Mouse (Mus musculus) midbrain, embryonic 13.5 days (tissue): ENCODE measurements at regions not wholly inside any gene's neighbourhood (a gene's known extent, or its start where the extent isn't known, plus 50 kb on each side); places are given as distances from the start of the nearest gene placed in this dataset.

Experiments used
- ATAC-seq: fragments of 200-750 bp; cut with Nextera tagmentation; 2 replicates; pipeline ENCODE4 v1.8.0; 2017; ENCODE audit warnings: mild to moderate bottlenecking, moderate TSS enrichment, moderate library complexity
- H3K27ac ChIP-seq: fragments of 300-500 bp; sonication (generic); 2 replicates; pipeline ENCODE4 v1.5.1; 2015; ENCODE audit warnings: inconsistent platforms, mild to moderate bottlenecking, moderate library complexity
- H3K27me3 ChIP-seq: fragments of 300-500 bp; sonication (generic); 2 replicates; pipeline ENCODE4 v1.6.1; 2015; ENCODE audit warnings: mild to moderate bottlenecking, inconsistent platforms
- H3K36me3 ChIP-seq: fragments of 300-500 bp; sonication (generic); 2 replicates; pipeline ENCODE4 v1.6.1; 2015; ENCODE audit warnings: mild to moderate bottlenecking, inconsistent platforms
- H3K4me1 ChIP-seq: fragments of 300-500 bp; sonication (generic); replicated peaks from 2 replicates; pipeline ENCODE4 v1.6.1; 2015; ENCODE audit warnings: inconsistent platforms
- H3K4me2 ChIP-seq: fragments of 300-500 bp; sonication (generic); replicated peaks from 2 replicates; pipeline ENCODE4 v1.6.1; 2015; ENCODE audit warnings: moderate library complexity, mild to moderate bottlenecking, inconsistent platforms
- H3K4me3 ChIP-seq: fragments of 300-500 bp; sonication (generic); replicated peaks from 2 replicates; pipeline ENCODE4 v1.5.1; 2015; ENCODE audit warnings: mild to moderate bottlenecking, inconsistent platforms
- H3K9ac ChIP-seq: fragments of 300-500 bp; sonication (generic); replicated peaks from 2 replicates; pipeline ENCODE4 v1.6.1; 2015; ENCODE audit warnings: mild to moderate bottlenecking, inconsistent platforms
- H3K9me3 ChIP-seq: fragments of 300-500 bp; sonication (generic); 2 replicates; pipeline ENCODE4 v1.6.1; 2016; ENCODE audit warnings: mild to moderate bottlenecking, inconsistent platforms
- WGBS: fragments of 180-500 bp; shearing (Covaris S2); methylation state at CpG from one replicate; pipeline ENCODE4 v1.1.7; 2015; 5-methylcytosine and 5-hydroxymethylcytosine counted together

DNA sequence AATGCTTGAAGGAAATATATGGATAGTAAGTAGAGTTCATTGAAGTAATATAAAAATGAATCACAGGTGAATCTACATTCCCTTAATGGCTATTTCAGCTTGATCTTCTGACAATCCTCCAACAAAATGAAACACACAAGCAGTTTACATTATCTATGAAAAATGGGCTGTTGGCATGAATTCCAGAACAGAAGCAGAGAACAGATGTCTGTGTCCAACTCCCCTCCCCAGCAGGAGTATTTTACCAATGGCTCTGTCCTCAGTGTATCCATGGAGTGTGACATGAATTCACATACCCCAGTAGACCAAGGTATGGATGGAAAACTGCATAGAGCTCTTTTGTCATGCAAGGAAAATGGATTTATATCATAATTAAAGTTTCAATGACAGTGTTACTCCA is 370.3 kb upstream of the BC052040 start:
- no peaks in the 10 kb centered on the region for H3K27me3 ChIP-seq
- H3K9ac ChIP-seq, result no peak overlapping the region
- H3K36me3 ChIP-seq, result no peaks in the 10 kb centered on the region
- H3K9me3 ChIP-seq, result 0 out of 2 replicates have a peak, but pooled peaks cover 4% of the 10 kb centered on the region
- ATAC-seq, result no peak
- no peak overlapping the region for H3K27ac ChIP-seq
- no peak overlapping the region for H3K4me3 ChIP-seq
- H3K4me1 ChIP-seq, result peaks cover 7% of the 10 kb centered on the region
- no peak overlapping the region for H3K4me2 ChIP-seq

GRCm38 (mm10) chr2:115213181-115213970 is 368.1 kb upstream of the BC052040 start:
- Histone ChIP-seq H3K9ac (no peak overlapping the region), H3K36me3 (no peaks in the 10 kb centered on the region), H3K27me3 (no peaks in the 10 kb centered on the region), H3K27ac (no peak overlapping the region), H3K4me2 (no peak overlapping the region), H3K4me1 (peaks cover 7% of the 10 kb centered on the region), H3K4me3 (no peak overlapping the region), H3K9me3 (0 out of 2 replicates have a peak, but pooled peaks cover 4% of the 10 kb centered on the region)
- 0 out of 2 replicates have a peak, but pooled peaks have one; percentile 50 for ATAC-seq
- whole genome bisulfite sequencing, result 51% methylated on average over 18 of the region's 18 CpGs

GRCm38 (mm10) chr2:115214292-115214691 is 367.2 kb upstream of the BC052040 start:
- H3K9me3 ChIP-seq, result no peaks in the 10 kb centered on the region
- ATAC-seq, result no peak
- no peak overlapping the region for H3K27ac ChIP-seq
- H3K27me3 ChIP-seq, result no peaks in the 10 kb centered on the region
- 76% methylated on average over 6 of the region's 6 CpGs for WGBS
- H3K4me2 ChIP-seq, result no peak overlapping the region
- H3K9ac ChIP-seq, result no peak overlapping the region
- H3K4me3 ChIP-seq, result no peak overlapping the region
- H3K4me1 ChIP-seq, result peaks cover 7% of the 10 kb centered on the region
- no peaks in the 10 kb centered on the region for H3K36me3 ChIP-seq

DNA sequence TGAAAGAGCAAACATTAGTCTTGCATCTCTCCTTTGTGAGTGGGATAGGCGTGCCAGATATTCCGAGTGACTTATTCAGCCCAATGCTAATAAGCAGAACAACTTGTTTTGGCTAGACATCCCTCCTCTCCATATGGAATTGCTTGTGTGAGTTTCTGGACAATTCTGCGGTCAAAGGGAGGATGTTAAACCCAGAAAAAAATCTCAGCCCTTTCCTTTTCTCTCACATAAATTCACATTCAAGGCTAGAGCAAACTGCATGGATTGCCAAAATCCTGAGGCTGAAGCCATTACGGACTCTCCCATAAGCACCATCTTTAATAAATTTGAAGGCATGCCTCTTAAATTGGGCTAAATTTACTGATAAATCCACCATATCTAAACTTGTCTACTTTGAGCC is 351.5 kb upstream of the BC052040 start:
- H3K9ac ChIP-seq, result no peak overlapping the region
- H3K27me3 ChIP-seq, result no peaks in the 10 kb centered on the region
- ATAC-seq, result no peak
- H3K4me1 ChIP-seq, result no peaks in the 10 kb centered on the region
- WGBS, result 85% methylated on average over 4 of the region's 4 CpGs
- H3K36me3 ChIP-seq, result no peaks in the 10 kb centered on the region
- H3K4me2 ChIP-seq, result no peak overlapping the region
- no peaks in the 10 kb centered on the region; the same call in 1 of the 2 replicates for H3K9me3 ChIP-seq
- H3K27ac ChIP-seq, result no peak overlapping the region
- H3K4me3 ChIP-seq, result no peak overlapping the region

GRCm38 (mm10) chr2:115247673-115248072 is 333.8 kb upstream of the BC052040 start:
- ATAC-seq, result no peak
- no peak overlapping the region for H3K4me2 ChIP-seq
- no peak overlapping the region for H3K4me3 ChIP-seq
- no peaks in the 10 kb centered on the region for H3K4me1 ChIP-seq
- no peak overlapping the region for H3K9ac ChIP-seq
- H3K27ac ChIP-seq, result no peak overlapping the region
- H3K27me3 ChIP-seq, result no peaks in the 10 kb centered on the region
- WGBS, result 87% methylated on average over 4 of the region's 4 CpGs
- H3K9me3 ChIP-seq, result no peaks in the 10 kb centered on the region
- H3K36me3 ChIP-seq, result no peaks in the 10 kb centered on the region

DNA sequence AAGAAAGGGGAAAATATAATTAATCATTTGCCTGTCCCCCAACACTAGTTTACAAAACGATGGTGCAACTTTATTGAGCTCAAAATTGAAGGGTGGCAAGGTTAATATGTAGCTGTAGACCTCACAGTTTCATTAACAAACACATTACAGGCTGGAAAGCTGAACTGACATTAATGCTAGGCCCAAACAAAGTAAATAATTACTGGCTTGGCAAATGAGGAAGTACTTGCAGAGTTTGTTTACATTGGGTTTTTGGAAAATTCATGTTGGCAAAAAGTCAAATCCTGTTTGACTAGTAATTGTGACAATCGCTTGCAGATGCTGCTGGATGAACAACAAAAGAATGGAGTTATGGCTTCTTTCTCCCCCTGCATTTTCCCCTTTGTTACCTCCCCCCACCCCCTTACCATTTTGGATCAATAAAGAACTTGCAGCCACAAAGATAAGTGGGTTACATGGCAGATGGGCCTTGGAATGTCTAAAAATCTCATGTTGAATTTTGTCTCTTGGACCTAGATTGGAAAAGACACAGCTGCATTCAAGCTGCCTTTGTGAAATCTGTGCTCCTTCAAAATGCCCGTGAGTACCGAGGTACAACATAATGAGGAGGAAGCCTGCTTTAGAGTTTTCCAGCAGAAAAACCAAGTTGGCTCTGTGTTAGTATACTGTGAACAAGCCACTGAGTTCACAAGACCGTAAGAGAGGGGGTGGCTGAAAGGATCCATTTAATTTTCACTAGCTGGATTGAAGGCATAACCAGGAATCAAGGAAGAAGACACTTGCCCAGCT is 331.3 kb upstream of the BC052040 start:
- Histone ChIP-seq H3K27ac (no peak overlapping the region), H3K9ac (no peak overlapping the region), H3K27me3 (no peaks in the 10 kb centered on the region), H3K9me3 (no peaks in the 10 kb centered on the region), H3K4me1 (no peaks in the 10 kb centered on the region), H3K4me2 (no peak overlapping the region), H3K4me3 (no peak overlapping the region), H3K36me3 (no peaks in the 10 kb centered on the region)
- WGBS, result 68% methylated on average over 5 of the region's 5 CpGs
- ATAC-seq, result no peak

DNA sequence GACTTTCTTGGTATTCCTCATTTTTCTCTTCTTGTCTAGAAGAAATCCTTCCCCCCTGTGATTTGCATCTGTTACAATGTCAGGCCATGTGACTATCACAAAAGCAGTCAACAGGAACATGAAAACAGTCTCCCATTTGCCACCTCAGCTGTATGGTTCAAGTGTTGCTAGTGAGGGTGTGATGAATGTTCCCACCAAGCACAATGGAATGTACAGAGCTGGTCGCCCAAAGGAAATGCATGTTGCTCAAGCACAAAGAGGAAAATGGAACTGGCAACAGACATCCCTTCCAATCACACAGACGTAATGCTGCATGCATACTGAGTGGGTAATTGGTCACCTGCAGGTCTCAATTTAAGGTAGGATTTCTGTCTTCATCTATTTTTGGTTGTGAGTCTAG is 324.1 kb upstream of the BC052040 start:
- Histone ChIP-seq H3K4me3 (no peak overlapping the region), H3K27me3 (no peaks in the 10 kb centered on the region), H3K36me3 (no peaks in the 10 kb centered on the region), H3K4me1 (no peaks in the 10 kb centered on the region), H3K9me3 (no peaks in the 10 kb centered on the region), H3K27ac (no peak overlapping the region), H3K9ac (no peak overlapping the region), H3K4me2 (no peak overlapping the region)
- 65% methylated on average over 2 of the region's 2 CpGs for WGBS
- no peak for ATAC-seq

DNA sequence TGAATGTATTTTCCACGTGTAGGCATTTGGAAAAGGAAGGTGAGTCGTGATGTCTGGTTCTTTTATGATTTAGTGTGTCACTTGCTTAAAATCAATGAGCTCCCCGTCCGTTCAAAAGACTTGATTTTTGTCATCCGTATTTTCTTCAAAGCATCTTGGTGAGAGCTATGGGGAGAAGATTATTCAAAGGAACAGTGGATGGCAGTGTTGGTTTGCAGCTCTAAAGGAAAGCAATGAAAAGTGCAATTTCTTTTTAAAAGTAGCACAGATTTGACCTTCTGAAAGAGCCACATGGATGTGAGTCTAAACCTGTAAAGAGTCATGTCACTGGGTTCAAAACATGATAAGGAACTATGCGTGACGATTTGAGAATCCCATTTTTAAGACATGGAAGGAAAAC is 313.3 kb upstream of the BC052040 start:
- ATAC-seq, result no peak
- no peak overlapping the region for H3K27ac ChIP-seq

DNA sequence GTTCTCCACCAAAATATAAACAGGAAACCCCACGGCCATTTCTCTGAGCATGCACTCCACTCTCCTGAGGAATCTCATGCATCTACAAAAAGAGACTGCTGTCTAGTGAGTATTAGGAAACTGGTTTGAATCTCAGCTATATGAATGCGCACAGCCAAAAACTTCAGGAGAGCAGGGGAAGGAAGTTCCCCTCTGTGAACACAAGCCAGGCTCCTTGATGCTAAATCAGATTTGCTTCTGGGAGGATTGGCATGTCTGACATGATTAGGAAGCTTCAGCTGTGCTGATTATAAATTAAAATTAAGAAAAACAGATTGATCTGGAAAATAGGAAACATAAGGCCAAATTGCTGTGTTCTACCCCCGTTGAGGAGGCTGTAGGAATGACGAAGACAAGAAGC is 304.1 kb upstream of the BC052040 start:
- no peaks in the 10 kb centered on the region for H3K36me3 ChIP-seq
- no peak overlapping the region for H3K9ac ChIP-seq
- 39% methylated on average over 4 of the region's 4 CpGs for WGBS
- no peak overlapping the region for H3K4me3 ChIP-seq
- H3K27me3 ChIP-seq, result no peaks in the 10 kb centered on the region
- ATAC-seq, result no peak
- H3K27ac ChIP-seq, result no peak overlapping the region
- H3K4me1 ChIP-seq, result peaks cover 9% of the 10 kb centered on the region; the same call in 1 of the 2 replicates
- no peak overlapping the region for H3K4me2 ChIP-seq
- H3K9me3 ChIP-seq, result no peaks in the 10 kb centered on the region

More for the DNA sequence above, 313.3 kb upstream of the BC052040 start:
- H3K4me2 ChIP-seq, result no peak overlapping the region
- H3K4me3 ChIP-seq, result no peak overlapping the region
- H3K9me3 ChIP-seq, result no peaks in the 10 kb centered on the region
- no peak overlapping the region for H3K9ac ChIP-seq
- H3K4me1 ChIP-seq, result no peaks in the 10 kb centered on the region
- H3K36me3 ChIP-seq, result no peaks in the 10 kb centered on the region
- no peaks in the 10 kb centered on the region for H3K27me3 ChIP-seq
- 83% methylated on average over 7 of the region's 7 CpGs for WGBS

DNA sequence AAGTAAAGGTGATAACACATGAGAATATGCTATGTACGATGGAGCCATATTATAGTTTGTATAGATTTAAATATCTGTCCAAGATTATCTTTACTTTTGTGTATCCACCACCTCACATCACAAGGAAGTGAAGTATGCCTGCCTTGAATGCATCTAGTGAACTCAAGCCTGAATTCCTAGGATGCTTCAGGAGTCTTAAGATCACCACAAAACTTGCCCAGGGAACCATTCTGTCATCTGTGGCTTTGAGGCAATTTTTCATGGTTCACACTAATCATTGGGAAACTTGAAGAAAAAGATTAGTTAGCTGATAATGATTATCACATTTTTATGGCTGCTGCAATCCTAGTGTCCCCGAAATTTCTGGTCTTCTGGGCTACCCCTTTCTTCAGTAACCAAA is 288.5 kb upstream of the BC052040 start:
- no peak overlapping the region for H3K27ac ChIP-seq
- H3K4me1 ChIP-seq, result no peaks in the 10 kb centered on the region
- H3K9ac ChIP-seq, result no peak overlapping the region
- WGBS, result 87% methylated on average over 2 of the region's 2 CpGs
- no peak overlapping the region for H3K4me2 ChIP-seq
- H3K27me3 ChIP-seq, result no peaks in the 10 kb centered on the region
- H3K4me3 ChIP-seq, result no peak overlapping the region
- H3K36me3 ChIP-seq, result no peaks in the 10 kb centered on the region
- no peak for ATAC-seq
- no peaks in the 10 kb centered on the region for H3K9me3 ChIP-seq

- Histone ChIP-seq H3K27me3 (no peaks in the 10 kb centered on the region), H3K4me3 (no peak overlapping the region), H3K9ac (no peak overlapping the region), H3K36me3 (no peaks in the 10 kb centered on the region), H3K9me3 (no peaks in the 10 kb centered on the region), H3K4me1 (no peaks in the 10 kb centered on the region), H3K4me2 (no peak overlapping the region), H3K27ac (no peak overlapping the region)
- ATAC-seq, result no peak
- WGBS, result 84% methylated on average over 6 of the region's 6 CpGs
Observed at GRCm38 (mm10) chr2:115297463-115297862, 284.1 kb upstream of the BC052040 start.

GRCm38 (mm10) chr2:115307248-115307647 is 274.3 kb upstream of the BC052040 start:
- no peaks in the 10 kb centered on the region for H3K4me1 ChIP-seq
- no peak overlapping the region for H3K27ac ChIP-seq
- 89% methylated on average over 4 of the region's 4 CpGs for WGBS
- H3K27me3 ChIP-seq, result no peaks in the 10 kb centered on the region
- no peak overlapping the region for H3K4me3 ChIP-seq
- H3K36me3 ChIP-seq, result no peaks in the 10 kb centered on the region
- H3K9me3 ChIP-seq, result no peaks in the 10 kb centered on the region
- H3K9ac ChIP-seq, result no peak overlapping the region
- no peak overlapping the region for H3K4me2 ChIP-seq
- ATAC-seq, result no peak
